Mouse (Mus musculus): ENCODE measurements around the gene Plin5.

Plin5 gene

DNA sequence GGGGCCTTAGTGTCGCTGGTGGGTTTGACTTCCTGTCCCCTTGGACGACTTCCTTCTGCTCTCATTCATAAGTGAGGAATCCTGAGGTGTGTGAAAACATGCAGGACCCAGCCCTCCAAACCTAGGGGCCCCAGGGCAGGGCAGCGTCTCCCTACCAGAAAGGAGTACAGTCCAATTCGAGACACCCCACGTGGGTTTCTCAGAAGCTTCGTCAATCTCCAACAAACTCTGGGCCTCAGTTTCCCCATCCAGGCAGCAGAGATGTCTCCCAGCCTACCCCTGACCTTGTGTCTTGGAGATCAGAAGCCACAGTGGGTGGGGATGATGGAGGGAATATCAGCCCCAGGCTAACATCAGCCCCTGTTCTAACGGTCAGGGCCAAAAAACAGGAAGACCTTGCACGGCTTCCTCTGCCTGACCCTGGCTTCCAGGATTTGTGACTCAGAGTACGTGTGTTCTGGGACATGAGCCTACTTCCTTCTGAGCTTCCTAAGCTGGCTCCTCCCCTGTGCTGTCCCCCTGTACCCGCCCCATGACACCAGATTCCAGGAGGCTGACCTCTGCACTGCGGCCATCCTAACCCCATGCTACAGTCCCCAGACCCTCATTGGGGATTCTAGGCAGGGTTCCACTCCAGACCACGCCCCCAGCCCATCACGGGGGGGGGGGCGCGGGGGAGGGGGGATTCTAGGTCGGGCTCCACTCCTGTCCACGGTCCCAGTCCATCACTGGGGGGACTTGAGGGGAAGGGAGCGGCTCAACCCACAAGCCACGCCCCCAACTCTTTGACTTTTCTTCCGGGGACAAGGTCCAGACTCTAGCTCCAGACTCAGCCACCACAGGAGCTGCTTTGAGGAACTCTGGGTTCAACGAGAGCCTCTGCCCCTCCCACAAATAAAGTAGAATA is 16.3 kb upstream of the Plin5 start:
- DNase-seq (ENCODE audit: low read depth, low spot score) = no peak

DNA sequence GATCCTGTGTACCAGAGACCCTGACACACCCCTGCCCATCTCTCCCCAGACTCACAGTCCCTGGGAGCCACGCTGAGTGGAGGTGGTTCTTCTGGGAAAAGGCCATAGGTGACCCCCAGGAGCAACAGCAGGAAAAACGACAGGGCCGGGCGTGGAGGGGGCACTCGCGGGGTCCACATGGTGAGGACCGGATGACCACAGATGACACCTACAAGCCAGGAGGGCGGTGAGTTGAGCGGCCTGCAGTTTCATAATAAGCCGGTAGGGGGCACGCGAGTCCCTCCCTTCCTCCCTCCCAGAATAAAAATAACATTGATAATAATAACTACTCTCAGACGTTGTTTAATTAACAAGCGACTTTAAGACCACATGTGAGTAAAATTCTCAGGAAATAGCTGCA is 15.3 kb upstream of the Plin5 start:
- no peak for DNase-seq (ENCODE audit: low read depth, low spot score)

DNA sequence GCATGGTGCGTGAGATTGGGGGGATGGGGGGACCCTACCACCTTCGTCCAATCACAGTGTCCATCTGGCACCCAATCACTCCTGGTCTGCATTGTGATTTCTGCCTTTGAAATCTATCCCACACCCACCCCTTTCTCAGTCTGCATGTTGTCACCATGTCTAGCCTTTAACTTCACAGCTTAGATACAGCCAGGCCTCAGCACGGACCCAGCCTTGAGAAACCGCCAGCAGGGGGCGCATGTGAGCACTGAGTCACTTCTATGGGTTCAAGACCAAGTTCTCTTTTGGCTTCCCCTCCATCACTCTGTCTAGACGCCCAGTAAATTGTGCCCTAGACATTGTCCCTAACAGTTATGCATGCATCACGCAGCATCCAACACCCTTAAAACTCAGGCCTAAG is 14.4 kb upstream of the Plin5 start:
- no peak for DNase-seq (ENCODE audit: low read depth, low spot score)

DNA sequence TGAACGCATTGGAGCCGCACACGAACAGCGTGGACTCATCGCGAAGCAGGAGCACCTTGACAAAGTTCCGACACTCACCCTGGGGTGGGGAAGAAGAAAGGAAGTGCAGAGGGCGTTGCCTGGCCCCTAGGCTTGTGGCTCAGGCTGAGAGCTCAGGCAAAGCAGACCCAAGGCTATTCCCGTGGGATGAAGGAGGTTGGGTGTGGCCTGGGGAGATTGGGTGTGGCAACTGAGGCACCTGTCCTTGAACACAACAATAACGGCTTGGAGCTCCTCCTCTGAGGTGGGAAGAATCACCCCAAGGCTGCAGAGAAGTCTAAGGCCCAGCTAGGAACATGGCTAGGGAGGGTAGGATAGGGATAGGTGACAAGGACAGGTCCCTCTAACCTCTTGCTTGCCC is 13.7 kb upstream of the Plin5 start:
- DNase-seq (ENCODE audit: low read depth, low spot score) = no peak

DNA sequence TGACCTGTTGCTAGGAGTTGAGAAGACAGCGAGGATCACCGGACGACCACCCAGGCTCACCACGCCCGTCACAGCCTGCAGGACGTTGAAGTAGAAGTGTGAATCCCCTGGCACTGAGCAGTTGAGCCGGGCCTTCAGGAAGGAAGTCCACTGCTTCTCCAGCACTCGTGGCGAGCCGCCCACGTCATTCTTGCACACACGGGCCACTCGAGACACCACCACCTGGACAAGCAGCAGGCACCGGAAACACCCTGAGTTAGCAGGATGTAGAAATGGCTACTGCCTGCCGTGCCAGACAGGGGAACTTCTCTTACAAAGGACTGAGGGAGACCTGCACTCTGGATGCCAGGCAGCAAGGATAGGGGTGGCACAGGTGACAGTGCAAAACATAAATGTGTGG is 10.8 kb upstream of the Plin5 start:
- DNase-seq (ENCODE audit: low read depth, low spot score) = no peak

DNA sequence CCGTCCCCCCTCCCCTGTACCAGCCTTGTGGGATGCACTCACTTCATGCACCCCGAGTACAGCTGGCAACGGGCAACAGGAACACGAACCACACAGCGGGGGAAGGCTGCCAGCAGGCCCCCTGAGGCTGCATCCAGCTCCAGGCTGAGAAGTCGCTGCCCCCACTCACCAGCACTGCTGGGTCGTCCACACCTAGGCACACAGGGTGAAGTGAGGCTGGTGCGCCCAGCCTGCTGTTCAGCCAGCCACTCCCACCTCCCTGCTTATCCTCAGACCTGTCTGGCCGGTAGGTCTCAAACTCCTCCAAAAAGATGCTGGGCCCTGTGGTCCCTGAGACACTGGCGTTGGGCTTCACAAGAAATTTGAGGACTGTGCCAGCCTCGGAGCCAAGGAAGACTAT is 8.8 kb upstream of the Plin5 start:
- no peak for DNase-seq (ENCODE audit: low read depth, low spot score)

DNA sequence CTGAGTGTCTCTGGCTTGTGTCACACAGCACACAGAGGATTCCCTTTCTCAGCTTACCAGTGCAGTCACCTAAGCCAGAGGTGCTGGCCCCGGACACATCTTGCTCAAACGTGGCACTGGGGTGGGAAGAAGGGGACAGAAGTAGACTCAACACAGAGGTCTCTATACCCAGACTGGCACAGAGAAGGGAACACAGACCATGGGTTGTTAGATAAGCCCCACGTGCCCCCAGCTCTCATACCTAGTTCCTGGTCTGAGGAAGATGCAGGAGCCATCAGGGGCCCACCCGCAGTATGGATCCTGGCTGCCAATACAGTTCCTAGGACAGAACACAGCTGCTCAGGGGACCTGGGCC is 7.9 kb upstream of the Plin5 start:
- DNase-seq (ENCODE audit: low read depth, low spot score) = no peak

DNA sequence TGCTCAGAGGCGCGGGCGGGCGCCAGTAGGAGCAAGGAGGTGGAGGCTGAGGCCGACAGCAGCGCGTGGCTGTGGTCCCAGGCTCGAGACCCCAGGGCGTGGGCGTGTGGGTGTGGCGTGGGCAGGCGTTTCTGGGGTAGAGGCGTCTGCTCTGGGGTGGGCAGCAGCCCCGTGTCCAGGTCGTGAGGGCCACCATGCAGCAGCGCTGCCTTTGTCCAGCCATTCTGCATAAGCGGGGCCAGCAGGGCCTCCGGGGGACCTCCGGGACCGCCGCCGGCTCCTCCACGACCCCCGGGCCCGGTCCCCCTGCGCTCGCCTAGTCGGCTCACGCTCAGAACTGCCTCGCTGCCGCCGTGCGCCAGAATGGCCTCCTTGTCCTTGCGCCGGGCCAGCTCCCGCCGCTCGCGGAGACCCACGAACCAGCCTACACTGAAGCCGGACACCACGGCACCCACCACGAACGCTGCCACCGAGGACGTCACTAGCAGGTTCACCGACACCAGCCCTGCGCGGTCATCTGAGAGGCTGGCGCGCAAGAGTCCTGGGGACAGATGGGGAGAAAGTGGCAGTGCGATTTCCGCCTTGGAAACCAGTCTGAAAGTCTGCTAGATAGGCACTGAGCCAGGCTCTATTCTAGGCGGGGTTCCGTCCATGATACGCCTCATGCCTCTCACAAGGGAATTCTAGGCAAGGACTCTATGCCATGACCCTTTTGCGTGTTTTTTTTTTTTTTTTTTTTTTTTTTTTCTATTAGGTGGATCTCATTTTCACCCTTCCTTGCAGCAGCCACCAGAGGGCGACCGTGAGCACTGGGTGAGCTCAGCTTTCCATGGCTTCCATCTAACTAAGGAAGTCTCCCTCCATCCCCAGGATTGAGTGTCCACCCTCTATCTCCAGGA is 7.2 kb upstream of the Plin5 start:
- DNase-seq (ENCODE audit: low read depth, low spot score) = no peak

DNA sequence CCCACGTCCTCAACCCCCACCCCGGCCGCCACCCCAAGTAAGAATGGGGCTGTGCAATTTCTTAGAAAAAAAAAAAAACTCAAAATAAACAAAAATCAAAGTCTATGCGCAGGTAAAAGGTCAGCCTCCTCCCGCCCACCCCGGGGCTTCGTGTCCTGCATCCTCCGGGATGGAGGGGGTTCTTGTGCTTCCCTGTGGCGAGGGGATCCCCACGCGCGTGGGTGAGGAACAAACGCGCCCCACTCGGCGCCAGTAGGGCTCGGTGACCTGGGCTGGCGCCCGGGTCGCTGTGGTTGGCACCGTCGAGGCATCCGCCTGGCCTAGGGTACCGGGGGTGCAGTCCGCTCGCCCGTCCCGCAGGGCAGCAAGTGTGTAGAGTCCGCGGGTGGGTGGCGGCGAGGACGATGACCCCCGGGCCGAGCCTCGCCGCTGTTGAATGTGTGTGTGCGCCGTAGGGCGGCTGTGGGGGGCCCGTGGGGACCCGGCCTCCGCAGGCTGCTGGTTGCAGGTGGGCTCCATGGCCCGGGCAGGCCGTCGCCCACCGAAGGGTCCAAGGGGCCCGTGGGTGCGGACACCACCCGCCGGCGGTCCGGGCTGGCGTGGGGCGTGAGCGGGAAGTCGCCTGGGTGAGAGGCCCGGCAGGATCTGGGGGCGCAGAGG is 6.4 kb upstream of the Plin5 start:
- DNase-seq (ENCODE audit: low read depth, low spot score) = no peak

DNA sequence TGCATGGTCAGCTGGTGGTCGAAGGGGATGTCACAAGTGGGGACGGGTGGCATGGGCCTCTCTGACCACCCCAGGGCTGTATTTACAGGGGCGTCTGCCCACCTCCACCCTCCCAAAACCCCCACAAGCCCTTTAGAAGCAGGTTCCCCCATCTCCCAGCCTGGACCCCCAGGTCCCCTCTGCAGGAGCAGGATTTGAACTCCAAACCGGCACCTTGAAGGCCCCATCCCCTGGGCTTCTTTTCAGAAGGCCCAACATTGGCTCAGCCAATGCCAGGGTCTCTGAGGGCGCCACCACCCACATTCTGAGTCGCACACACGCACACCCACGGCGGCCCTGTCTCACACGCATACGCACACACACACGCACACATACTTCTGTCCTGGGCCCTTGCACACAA is 5.8 kb upstream of the Plin5 start:
- no peak for DNase-seq (ENCODE audit: low read depth, low spot score)

DNA sequence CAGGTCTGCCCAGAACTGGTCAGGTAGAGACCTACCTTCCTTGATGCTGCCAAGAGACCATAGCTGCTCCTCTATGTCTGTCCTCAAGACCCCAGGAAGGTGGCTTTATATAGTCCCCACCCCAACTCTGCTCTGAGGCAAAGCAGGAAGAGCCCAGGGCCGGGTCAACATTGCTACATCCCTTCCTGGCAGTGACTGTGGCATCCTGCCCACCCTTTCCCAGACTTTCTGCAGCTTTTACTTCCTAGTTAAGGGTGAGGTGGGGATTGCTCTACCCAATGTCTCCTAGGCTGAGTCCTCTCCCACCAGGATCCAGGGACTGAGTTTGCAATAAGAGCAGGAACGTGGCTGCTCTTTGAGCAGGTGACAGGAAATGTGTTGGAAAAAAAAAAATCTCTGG is 4.4 kb upstream of the Plin5 start, which contains the start of gene Lrg1:
TSS of gene Lrg1 (minus strand) at position 176 of the 400 bp plus-strand sequence.
- no peak for DNase-seq (ENCODE audit: low read depth, low spot score)

DNA sequence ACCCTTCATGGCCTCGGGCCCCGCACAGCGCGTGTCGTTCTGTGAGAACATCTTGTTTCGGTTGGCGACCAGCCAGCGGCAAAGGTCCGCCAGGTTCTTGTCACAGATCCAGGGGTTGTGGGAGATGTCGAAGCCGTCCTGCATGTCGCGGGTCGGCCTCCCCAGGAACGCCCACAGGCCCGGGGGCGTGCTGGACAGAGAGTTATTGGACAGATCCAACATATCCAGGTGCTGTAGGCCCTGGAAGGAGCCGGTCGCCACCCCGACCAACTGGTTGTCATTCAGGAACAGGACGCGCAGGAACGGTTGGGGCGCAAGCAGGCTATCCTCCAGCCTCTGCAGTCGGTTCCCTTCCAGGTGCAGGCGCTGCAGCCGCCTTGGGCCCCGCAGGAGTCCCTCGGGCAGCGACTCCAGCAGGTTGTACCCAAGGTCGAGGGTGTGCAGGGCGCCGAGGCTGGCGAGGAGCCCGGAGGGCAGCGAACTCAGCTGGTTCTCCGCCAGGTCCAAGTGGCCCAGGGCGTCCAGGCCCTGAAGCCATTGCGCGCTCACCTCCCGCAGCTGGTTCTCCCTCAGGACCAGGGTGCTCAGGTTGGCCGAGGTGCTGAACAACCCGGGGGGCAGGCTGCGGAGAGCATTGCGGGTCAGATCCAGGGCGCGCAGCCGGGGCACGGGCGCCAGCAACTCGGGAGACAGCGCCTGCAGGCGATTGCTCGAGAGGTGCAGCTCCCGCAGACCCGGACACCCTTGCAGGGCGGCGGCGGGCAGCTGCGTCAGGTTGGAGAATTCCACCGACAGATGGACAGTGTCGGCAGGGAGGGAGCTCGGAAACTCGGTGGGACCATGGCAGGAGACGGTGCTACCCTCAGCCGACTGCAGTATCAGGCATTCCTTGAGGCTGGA is 2.8 kb upstream of the Plin5 start:
- DNase-seq (ENCODE audit: low read depth, low spot score) = no peak

DNA sequence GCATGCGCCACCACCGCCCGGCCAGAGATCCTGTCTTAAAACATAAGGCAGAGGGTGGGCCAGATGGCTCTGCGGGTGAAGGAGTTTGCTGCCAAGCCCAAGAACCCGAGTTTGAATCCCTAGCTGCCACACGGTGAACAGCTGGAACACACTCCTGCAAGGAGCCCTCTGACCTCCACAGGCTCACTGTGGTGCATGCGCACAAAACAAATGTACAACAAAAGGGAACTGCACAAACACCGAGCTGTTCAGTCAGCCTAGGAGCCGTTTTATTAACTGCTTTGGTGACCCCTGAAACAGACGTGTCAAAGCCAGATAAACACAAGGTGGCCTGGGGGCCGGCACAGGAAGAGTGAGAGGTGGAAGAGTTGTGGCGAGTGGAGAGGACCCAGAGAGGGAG is 2.0 kb upstream of the Plin5 start:
- DNase-seq (ENCODE audit: low read depth, low spot score) = no peak

DNA sequence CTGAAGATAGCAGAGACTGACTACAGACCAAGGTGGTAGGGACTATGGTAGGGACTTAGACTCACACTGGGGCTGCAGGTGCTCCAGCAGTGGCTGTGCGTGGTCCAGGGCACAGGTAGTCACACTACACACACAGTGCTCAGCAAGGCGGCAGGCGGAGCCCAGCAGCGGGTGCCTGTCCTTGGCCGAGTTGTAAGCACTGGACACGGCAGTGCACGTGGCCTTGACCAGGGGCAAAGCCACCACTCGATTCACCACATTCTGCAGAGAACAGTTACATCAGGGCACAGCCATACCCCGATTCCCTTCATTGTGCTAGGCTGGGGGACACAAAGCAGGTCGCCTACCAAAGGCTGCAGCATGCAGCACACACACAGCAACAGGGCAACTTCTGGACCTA is 1.2 kb downstream of the Plin5 start:
- DNase-seq (ENCODE audit: low read depth, low spot score) = no peak

DNA sequence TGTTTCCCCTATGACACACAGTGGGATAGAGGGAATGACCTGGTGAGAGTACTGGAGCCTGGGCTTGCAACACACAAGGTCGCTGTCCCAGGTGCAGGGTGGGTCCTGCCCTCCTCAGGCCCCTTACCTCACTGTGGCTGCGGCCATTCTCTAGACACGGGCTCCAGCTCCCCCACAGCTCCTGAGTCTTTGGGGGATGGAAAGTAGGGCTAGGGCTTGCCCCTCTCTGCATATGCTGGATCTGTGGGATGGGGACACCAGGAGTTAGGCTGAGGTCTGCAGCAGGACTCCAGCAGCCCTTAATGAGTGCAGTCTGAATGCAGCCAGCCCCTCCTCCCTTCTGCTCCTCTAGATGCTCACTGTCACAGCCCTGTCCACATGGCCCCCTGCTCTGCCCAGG is 4.7 kb downstream of the Plin5 start:
- no peak for DNase-seq (ENCODE audit: low read depth, low spot score)

DNA sequence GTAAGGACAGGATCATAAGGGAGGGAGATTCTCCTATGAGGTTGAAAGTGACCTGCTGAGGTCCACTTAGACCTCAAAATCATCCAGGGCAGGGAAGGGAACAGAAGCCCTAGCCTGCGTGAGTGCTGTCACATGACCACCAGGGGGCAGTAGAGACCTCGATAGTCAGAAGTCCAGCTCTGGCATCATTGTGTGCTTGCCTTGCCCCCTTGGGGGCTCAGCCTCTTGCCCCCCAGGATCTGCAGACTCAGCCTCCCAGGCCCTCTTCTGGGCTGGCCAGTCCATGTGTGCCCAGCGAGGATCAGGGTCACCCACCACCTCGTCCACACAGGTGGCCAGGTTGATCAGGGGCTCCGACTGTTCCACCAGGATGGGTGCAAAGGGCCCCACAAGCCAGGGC is 5.5 kb downstream of the Plin5 start:
- peak; percentile 43 for DNase-seq (ENCODE audit: low read depth, low spot score)

DNA sequence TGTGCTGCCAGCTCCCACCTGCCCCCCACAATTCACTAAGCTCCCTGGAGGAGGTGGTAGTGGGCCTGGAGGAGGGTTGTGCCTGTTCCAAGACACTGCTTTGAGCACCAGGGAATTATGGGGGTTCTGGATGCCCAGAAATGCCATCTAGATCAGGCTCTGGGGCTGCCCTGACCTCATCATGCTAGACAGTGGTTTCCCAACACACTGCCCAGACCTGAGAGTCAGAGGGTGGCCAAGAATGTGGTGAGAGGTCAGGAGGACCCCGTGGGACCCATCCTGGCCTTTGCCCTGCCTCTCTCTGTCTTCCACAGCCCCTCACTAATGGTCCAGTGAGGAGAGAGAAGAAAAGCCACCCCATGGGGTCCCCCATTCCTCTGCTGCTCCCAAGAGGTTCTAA is 6.4 kb downstream of the Plin5 start:
- DNase-seq (ENCODE audit: low read depth, low spot score) = no peak

DNA sequence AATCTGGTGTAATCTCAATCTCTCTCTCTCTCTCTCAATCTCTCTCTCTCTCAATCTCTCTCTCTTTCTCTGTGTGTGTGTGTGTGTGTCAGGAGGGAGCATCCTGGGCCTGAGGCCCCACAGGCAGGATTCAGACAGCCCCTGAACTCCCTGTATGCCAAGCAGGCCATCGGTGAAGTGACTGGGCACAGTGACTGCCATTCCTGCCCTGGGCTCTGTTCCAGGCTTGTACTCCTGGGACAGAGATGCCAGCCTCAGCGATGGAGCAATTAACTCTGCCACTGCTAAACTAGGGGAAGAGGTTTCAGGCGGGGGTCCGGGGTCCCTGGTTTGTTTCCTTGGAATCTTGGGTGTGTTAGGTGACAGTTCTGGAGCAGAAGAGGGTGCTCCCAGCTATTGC is 6.8 kb downstream of the Plin5 start:
- DNase-seq (ENCODE audit: low read depth, low spot score) = no peak

DNA sequence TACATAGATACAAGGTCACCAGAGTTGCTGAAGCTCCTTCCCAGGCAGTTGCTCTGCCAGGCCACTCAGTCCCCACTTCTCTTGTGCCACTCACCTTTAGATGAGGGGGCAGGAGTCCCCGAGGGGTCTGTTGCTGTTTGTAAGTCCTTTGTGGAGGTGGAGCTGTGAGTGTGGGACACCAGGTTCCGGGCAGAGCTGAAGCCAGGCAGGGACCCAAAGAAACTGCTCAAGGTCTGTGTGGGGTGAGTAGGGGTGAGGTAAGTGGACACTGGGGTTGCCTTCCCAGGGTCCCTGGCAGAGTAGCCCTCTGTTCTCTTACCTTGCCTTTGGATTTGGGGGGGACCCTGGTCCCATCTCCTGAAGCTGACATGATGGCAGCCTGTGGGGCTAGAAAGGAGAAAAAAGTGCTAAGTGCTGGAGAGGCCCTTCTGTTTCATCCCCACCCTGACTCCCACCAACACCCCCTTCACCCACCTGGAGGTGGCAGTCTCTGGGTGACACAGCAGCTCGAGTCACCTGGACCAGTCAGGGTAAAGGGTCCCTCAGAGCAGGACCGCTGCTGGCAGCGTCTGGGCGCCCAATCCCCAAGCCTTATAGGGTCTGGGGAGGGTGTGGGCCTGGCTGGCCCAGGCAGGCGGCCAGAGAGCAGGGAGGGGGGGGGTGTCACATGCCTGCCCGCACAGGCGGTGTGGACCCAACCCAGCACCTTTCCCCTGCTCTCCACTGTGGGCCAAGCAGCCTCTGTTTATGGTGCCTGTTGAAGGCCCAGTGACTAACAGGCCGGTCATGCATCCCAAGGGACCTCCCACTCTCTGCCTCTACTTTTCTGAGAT is 8.0 kb downstream of the Plin5 start, which contains the start of gene Plin4:
TSS of gene Plin4 (minus strand) at position 585 of the 833 bp plus-strand sequence.
- no peak for DNase-seq (ENCODE audit: low read depth, low spot score)

DNA sequence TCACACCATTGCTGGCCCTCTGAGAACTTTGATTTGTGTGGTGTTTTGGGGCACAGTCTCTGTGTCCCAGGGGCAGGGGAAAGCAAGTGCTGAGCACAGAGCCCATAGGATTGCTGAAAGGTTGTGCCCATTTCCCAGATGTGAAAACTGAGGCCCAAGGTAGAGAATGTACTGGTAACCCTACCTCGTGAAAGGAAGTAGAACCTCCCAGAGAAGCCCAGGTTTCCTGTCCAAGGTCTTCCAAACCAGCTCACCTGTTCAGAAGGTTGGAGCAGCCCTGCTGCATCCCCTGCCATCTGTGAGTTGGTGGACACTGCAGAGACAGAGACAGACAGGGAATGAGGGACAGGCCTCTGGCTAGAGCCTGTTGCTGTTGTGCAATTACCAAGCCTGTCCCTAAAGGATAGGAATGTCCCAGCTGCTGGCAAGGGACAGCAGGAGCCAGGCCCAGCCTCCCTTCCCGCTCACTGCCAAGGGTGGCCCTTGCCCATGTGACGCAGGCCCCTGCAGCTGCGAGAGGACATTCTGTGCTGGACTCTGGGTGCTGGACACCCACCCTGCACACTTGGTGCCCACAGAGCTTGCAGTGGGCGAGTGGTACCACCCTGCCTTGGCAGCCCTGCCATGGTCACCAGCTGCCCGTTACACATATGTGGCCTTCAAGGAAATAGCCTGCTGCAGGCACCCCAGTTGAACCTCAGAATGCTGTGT is 8.9 kb downstream of the Plin5 start:
- peak; percentile 27 for DNase-seq (ENCODE audit: low read depth, low spot score)
